ENCODE assay signal across 8 mouse cellular contexts in genomic region chr12:28699656-28700055, GRCm38 (mm10). TPM values are rescaled to one million over a fixed set of nuclear protein-coding genes. Genes with fewer than 3 reads are reported as not detected.
A peak's percentile ranks its signal among the peaks of the same experiment; 100 is the strongest.
DNase-seq lines count a peak whose midpoint lies in the region; ATAC-seq lines count a peak whose summit lies in the region.

No protein-coding gene starts in this region.

- no peak overlapping the region for H3K4me2 ChIP-seq in intestine, embryonic 15.5 days (replicated peaks)

- peak; percentile 79 for DNase-seq in 3T3-L1 (ENCODE audit: low read depth, low spot score)
- DNase-seq in R1 (ENCODE audit: low read depth, low spot score): peak; percentile 58
- DNase-seq in cerebellum, postnatal 4 days (ENCODE audit: low spot score in 2 of 2): peak; percentile 74 to 82
- peak; percentile 70 for DNase-seq in gastrocnemius, postnatal 10 days
- DNase-seq in limb, embryonic 10.5 days (ENCODE audit: low spot score): peak; percentile 78
- peak; percentile 26 to 37 for DNase-seq in spleen, postnatal 36 days (ENCODE audit: low spot score in 2 of 2)

- ATAC-seq in intestine, embryonic 15.5 days: peak; percentile 45; the same call in 1 of the 2 replicates
- ATAC-seq in monocyte, adult 5-6 weeks (replicated peaks; ENCODE audit: insufficient number of reproducible peaks, low FRiP score, low TSS enrichment, poor library complexity, severe bottlenecking): 0 out of 2 replicates have a peak, but pooled peaks have one; percentile 42

- whole genome bisulfite sequencing in intestine, embryonic 15.5 days: 7% methylated on average over 6 of the region's 6 CpGs
- 12% methylated on average over 6 of the region's 6 CpGs for WGBS in limb, embryonic 10.5 days

- H3K4me3 ChIP-seq in intestine, embryonic 15.5 days (replicated peaks): no peak overlapping the region
- no peak overlapping the region for H3K4me3 ChIP-seq in limb, embryonic 10.5 days

- H3K9me3 ChIP-seq in intestine, embryonic 15.5 days: no peaks in the 10 kb centered on the region
- no peaks in the 10 kb centered on the region for H3K9me3 ChIP-seq in limb, embryonic 10.5 days (replicated peaks)

- H3K36me3 ChIP-seq in intestine, embryonic 15.5 days: no peaks in the 10 kb centered on the region; the same call in none of the 2 replicates
- H3K36me3 ChIP-seq in limb, embryonic 10.5 days: peaks cover 29% of the 10 kb centered on the region

- H3K4me1 ChIP-seq in intestine, embryonic 15.5 days (replicated peaks): peaks cover 9% of the 10 kb centered on the region; the same call in 1 of the 2 replicates
- H3K4me1 ChIP-seq in limb, embryonic 10.5 days: peaks cover 20% of the 10 kb centered on the region

- H3K27ac ChIP-seq in intestine, embryonic 15.5 days: no peak overlapping the region
- H3K27ac ChIP-seq in limb, embryonic 10.5 days: peak overlapping the region; percentile 79

- no peaks in the 10 kb centered on the region for H3K27me3 ChIP-seq in intestine, embryonic 15.5 days (replicated peaks)
- H3K27me3 ChIP-seq in limb, embryonic 10.5 days (ENCODE audit: low read depth, poor library complexity, severe bottlenecking): no peaks in the 10 kb centered on the region

- no peak overlapping the region for H3K9ac ChIP-seq in intestine, embryonic 15.5 days

RNA-seq across cellular contexts. Expression of gene Adi1, which starts 24.6 kb away (rescaled TPM):
- 10 to 100 TPM; 24.2 to 28.6 TPM for total RNA-seq in gastrocnemius, postnatal 10 days (2021)
- 89.4 and 92.1 TPM in 2 replicates for polyA plus RNA-seq in intestine, embryonic 15.5 days (2015; fragmentation: Nextera tagmentation; extraction: Ambion mirVana)
- 67.0 and 69.9 TPM in 2 replicates for polyA plus RNA-seq in limb, embryonic 10.5 days (2016; fragmentation: Nextera tagmentation; extraction: Ambion mirVana)
- 2.1 to 9.3 TPM (median 4.4 TPM) in 3 replicates for total RNA-seq in monocyte, adult 5-6 weeks (2017)

RNA-seq across cellular contexts. Expression of gene Rnaseh1, which starts 50.3 kb away (rescaled TPM):
- 1 to 10 TPM; 5.2 to 7.2 TPM for total RNA-seq in gastrocnemius, postnatal 10 days (2021)
- polyA plus RNA-seq in intestine, embryonic 15.5 days (2015; fragmentation: Nextera tagmentation; extraction: Ambion mirVana): 26.1 and 27.9 TPM in 2 replicates
- polyA plus RNA-seq in limb, embryonic 10.5 days (2016; fragmentation: Nextera tagmentation; extraction: Ambion mirVana): 38.5 and 38.8 TPM in 2 replicates
- total RNA-seq in monocyte, adult 5-6 weeks (2017): 11.4 to 33.2 TPM (median 23.3 TPM) in 3 replicates

RNA-seq across cellular contexts. Expression of gene Trappc12, which starts 50.6 kb away (rescaled TPM):
- total RNA-seq in gastrocnemius, postnatal 10 days (2021): 10 to 100 TPM; 15.0 to 18.4 TPM
- polyA plus RNA-seq in intestine, embryonic 15.5 days (2015; fragmentation: Nextera tagmentation; extraction: Ambion mirVana): 34.6 and 34.9 TPM in 2 replicates
- 34.0 and 37.9 TPM in 2 replicates for polyA plus RNA-seq in limb, embryonic 10.5 days (2016; fragmentation: Nextera tagmentation; extraction: Ambion mirVana)
- 31.9 to 49.2 TPM (median 37.4 TPM) in 3 replicates for total RNA-seq in monocyte, adult 5-6 weeks (2017)

RNA-seq across cellular contexts. Expression of gene Eipr1, which starts 51.9 kb away (rescaled TPM):
- 1 to 10 TPM; 6.4 to 6.9 TPM for total RNA-seq in gastrocnemius, postnatal 10 days (2021)
- polyA plus RNA-seq in intestine, embryonic 15.5 days (2015; fragmentation: Nextera tagmentation; extraction: Ambion mirVana): 27.3 and 28.6 TPM in 2 replicates
- polyA plus RNA-seq in limb, embryonic 10.5 days (2016; fragmentation: Nextera tagmentation; extraction: Ambion mirVana): 41.2 and 42.2 TPM in 2 replicates
- total RNA-seq in monocyte, adult 5-6 weeks (2017): 16.4 to 40.7 TPM (median 25.3 TPM) in 3 replicates
